Mouse (Mus musculus): ENCODE data around the gene Zscan12.

The Zscan12 gene

GRCm38 (mm10) chr13:21402287-21402846 is 39.7 kb downstream of the Zscan12 start, which contains the start of gene Zkscan3:
Gene Zkscan3 (minus strand): TSS chr13:21402755.
- DNase-seq (ENCODE audit: low spot score): peak; percentile 59

GRCm38 (mm10) chr13:21402848-21403247 is 40.2 kb downstream of the Zscan12 start:
- no peak for DNase-seq (ENCODE audit: low spot score)

GRCm38 (mm10) chr13:21407341-21407740 is 44.7 kb downstream of the Zscan12 start:
- DNase-seq (ENCODE audit: low spot score): no peak

- DNase-seq (ENCODE audit: low spot score): peak; percentile 65
Observed at GRCm38 (mm10) chr13:21407969-21408804, 45.6 kb downstream of the Zscan12 start.

- DNase-seq (ENCODE audit: low spot score): no peak
Observed at GRCm38 (mm10) chr13:21408805-21409459, 46.3 kb downstream of the Zscan12 start.

- DNase-seq (ENCODE audit: low spot score): no peak
Observed at GRCm38 (mm10) chr13:21414231-21415212, 51.9 kb downstream of the Zscan12 start.

- DNase-seq (ENCODE audit: low spot score): no peak
Observed at GRCm38 (mm10) chr13:21415266-21415665, 52.6 kb downstream of the Zscan12 start.

- DNase-seq (ENCODE audit: low spot score): no peak
Observed at GRCm38 (mm10) chr13:21415750-21416149, 53.1 kb downstream of the Zscan12 start.

- no peak for DNase-seq (ENCODE audit: low spot score)
Observed at GRCm38 (mm10) chr13:21417298-21418010, 54.8 kb downstream of the Zscan12 start.

GRCm38 (mm10) chr13:21418865-21419264 is 56.2 kb downstream of the Zscan12 start:
- DNase-seq (ENCODE audit: low spot score): no peak
